Mouse (Mus musculus) right cerebral cortex, postnatal 25 days (tissue): ENCODE results near the gene Slc38a8.

Experiments
- DNase-seq: peaks from one replicate; pipeline ENCODE4 v3.0.0; 2022

The Slc38a8 gene

DNA sequence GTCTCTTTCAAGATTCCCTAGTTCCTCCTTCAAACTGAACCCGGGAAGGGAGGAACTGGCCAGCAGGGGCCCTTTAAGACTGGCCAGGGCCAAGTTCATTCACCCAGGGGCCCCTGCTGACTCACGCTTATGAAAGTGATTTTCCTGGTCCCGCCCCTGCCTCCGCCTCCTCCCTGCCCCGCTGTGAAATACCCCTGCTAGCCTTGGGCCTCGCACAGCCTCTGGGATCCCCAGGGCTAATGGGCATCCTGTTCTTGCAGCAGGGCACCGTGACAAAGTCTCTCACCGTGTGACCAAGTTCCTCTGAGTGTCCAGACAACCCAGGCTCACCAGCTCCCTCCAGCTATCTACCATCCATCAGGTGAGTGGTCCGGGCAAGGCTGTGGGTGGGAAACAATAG lies 64.6 kb downstream of the Slc38a8 start:
- no peak for DNase-seq

DNA sequence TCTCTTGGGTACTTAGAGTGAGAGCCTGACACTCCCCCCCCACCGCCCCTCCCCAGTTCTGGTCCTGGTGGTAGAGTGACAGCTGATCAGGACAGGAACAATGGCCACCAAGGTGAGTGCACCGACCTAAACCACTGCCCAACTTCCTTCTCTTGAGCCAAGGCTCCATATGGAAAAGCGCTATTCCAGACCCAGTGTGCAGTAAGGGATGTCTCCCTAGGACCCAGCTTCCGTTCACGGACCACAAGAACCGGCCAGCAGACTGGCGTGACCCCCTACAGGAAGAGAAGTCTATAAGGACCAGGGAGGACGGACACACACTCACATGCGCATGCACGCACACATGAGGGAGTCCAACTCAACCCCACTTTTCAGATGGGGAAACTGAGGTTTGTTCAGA lies 65.2 kb downstream of the Slc38a8 start:
- DNase-seq: no peak

DNA sequence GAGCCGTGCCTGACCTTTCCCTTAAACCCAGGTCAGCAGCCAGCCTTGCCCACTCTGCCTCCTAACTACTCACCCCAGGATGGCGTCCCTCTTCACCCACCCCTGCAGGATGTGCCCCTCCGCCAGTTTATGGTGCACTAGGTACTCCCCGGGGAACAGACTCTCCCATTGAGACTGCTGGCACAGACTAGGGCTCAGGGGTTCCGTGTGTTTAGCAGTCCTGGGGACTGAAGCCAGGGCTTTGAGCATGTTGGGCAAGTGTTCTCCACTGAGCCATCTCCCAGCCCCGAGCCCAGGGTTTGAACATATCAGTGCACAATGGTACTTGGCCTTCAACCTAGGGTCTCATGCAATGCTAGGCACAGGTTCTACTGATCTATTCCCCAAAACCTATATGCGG lies 66.0 kb downstream of the Slc38a8 start:
- no peak for DNase-seq

DNA sequence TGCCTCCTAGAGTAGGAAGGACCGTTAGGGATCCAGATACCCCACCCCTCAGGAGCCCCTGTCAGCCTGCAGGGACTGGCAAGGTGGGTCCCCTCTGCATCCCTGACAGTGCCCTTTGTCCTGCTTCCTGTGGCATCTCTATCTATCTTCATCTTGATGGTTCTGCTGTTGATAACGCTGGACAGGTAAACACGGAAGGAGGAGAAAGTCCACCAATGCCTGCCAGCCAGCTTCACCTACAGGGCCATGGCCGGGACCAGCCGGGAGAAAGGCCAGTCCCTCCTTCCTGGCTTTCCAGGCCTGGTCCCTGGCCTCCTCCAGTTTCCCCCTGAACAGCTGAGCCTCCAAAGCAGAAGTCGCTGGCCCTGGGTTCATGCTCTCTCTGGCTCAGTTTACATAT lies 66.9 kb downstream of the Slc38a8 start:
- DNase-seq: no peak

DNA sequence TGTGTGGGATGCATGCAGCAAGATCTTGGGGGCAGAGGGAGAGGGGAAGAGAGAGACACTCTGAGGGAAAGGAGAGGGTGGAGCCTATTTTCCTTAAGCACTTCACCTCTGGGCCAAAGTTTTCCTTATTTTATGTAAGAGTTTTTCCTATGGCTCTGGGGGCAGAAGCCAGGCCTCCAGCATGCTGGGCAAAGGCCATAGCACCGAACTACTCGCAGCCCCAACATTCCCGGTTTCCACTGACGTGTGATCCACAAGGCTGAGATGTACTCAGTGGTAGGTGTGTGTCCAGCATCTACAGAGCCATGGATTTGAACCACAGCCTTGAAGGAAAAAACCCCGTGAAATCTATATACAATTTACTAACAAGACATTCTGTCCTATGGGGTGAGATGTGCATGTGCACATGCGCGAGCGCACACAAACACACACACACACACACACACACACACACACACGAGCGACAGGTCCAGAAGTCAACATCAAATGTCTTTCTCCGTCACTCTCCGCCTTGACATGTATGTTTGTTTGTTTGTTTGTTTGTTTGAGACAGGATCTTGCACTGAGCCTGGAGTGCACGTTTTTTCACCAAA lies 67.8 kb downstream of the Slc38a8 start, which contains the start of gene Osgin1:
Osgin1 (plus strand) TSS at position 543 of the 593 bp plus-strand sequence.
- DNase-seq: no peak

DNA sequence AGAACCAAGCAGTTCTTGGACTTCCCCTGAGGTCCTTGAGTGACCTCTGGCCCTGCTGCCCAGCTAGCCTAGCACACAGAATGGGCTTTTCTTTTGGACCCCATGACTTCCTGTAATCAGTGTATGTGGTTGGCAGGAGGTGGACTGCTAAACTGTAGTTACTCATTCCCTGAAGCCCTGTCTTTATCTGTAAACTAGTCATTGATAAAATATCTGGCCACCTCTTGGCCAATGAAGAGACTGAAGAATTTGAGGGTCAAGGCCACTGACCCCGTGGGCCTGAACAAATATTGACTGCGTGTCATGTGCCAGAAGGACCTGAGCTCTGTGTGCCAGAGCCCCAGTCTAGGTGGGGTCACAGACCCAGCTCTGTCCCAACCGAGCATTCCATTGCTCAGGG lies 69.1 kb downstream of the Slc38a8 start:
- no peak for DNase-seq

DNA sequence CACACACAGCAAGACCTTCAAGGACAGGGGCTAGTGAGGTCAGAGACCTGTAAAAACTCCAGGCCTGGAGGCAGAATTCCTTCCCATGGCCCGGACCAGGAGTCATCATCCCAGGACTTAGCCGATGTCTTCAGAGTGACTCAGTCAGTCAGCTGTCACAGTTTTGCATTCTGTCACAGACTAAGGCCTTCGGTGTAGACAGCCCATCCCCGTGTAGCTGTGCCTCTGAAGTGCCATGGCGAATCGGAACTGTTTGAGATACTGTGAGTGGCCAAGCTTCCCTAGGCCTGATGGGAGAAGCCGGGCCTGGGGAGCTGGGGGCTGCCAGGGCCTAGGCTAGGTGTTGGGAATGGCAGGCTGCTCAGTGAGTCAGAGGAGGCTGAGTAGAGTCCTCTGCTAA lies 70.8 kb downstream of the Slc38a8 start:
- no peak for DNase-seq

DNA sequence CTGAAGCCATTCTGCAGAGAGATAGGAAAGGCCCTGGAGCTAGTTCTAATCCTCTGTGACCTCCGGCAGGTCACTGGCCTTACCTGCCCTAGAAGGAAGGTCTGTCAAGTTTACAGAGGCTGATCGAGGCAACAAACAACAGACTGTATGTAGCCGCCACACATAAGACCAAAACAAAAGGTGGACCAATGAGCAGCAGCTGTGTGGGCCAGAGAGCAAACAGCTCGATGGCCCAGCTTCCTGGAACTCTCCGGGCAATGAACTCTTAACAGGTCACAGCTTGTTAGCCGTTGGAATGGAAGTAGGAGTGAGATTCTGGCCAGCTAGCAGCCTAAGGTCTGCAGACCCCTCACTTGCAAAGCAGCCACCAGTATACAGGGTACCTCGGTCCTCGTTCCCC lies 71.2 kb downstream of the Slc38a8 start:
- DNase-seq: no peak
